In genomic region chr5:87642787-87643186, GRCm38 (mm10) we compare ENCODE assay signal across 10 mouse cellular contexts. TPM values are rescaled to one million over a fixed set of nuclear protein-coding genes. Genes with fewer than 3 reads are reported as not detected.
A peak's percentile ranks its signal among the peaks of the same experiment; 100 is the strongest.
DNase-seq lines count a peak whose midpoint lies in the region; ATAC-seq and TF ChIP-seq lines count a peak whose summit lies in the region.
"Had no signal": no experiment of that assay in that cellular context is flagged by ENCODE, and none has a peak within 500 bp of the region (broad histone marks: within the 10 kb centered on the region; RNA-seq: fewer than 3 reads in every experiment).

No protein-coding gene starts in this region.

- no peak for ATAC-seq in inflammation-experienced regulatory T-cells, adult 6 months

- no peak overlapping the region for H3K4me3 ChIP-seq in cerebellum, adult 2 months (replicated peaks; ENCODE audit: insufficient read depth, low read depth, low read length)
- H3K4me3 ChIP-seq: limb, embryonic 13.5 days; neural tube, embryonic 12.5 days had no signal

- H3K27me3 ChIP-seq in cerebellum, adult 2 months (ENCODE audit: control insufficient read depth, insufficient read depth, low read length) = no peaks in the 10 kb centered on the region
- H3K27me3 ChIP-seq: limb, embryonic 13.5 days; neural tube, embryonic 12.5 days had no signal

- no peaks in the 10 kb centered on the region for H3K4me1 ChIP-seq in cerebellum, adult 2 months (ENCODE audit: control insufficient read depth, insufficient read depth, low read length)
- H3K4me1 ChIP-seq: limb, embryonic 13.5 days; neural tube, embryonic 12.5 days had no signal

- no peak for TF ChIP-seq POLR2A in cerebellum, adult 2 months (IDR thresholded peaks at IDR 0.05; ENCODE audit: borderline replicate concordance, insufficient read depth, low read length)

- no peak for TF ChIP-seq CTCF in cerebellum, adult 2 months (IDR thresholded peaks at IDR 0.05; ENCODE audit: borderline replicate concordance, insufficient read depth, low read depth, low read length)

- H3K27ac ChIP-seq in cerebellum, adult 2 months (ENCODE audit: insufficient read depth, low read length) = no peak overlapping the region
- H3K27ac ChIP-seq: limb, embryonic 13.5 days; neural tube, embryonic 12.5 days had no signal

- peak; percentile 5 for DNase-seq in layer of hippocampus, adult 11-12 months (ENCODE audit: low spot score)
- DNase-seq in layer of hippocampus, adult 9-11 months = no peak
- peak; percentile 47 for DNase-seq in urinary bladder, postnatal 14 days (ENCODE audit: low spot score)
- no peak for DNase-seq in urinary bladder, adult 18-20 months (ENCODE audit: low spot score in 2 of 2)
- DNase-seq in embryo, embryonic 10.5 days (ENCODE audit: low spot score) = peak; percentile 15
- no peak for DNase-seq in cerebellum, adult 2 months

RNA-seq across cellular contexts. Expression of gene Csn1s1, which starts 23.2 kb away (rescaled TPM):
- not detected for polyA plus RNA-seq in inflammation-experienced regulatory T-cells, adult 6 months (2017; shearing (Covaris generic))
- polyA plus RNA-seq in cerebellum, adult 2 months (2012; rRNA removed) = not detected in 2 replicates
- polyA plus RNA-seq: limb, embryonic 13.5 days; neural tube, embryonic 12.5 days; testis, adult 2 months had no signal

RNA-seq across cellular contexts. Expression of gene Sult1e1, which starts 51.4 kb away (rescaled TPM):
- polyA plus RNA-seq in inflammation-experienced regulatory T-cells, adult 6 months (2017; shearing (Covaris generic)) = not detected
- not detected in 2 replicates for polyA plus RNA-seq in cerebellum, adult 2 months (2012; rRNA removed)
- polyA plus RNA-seq: neural tube, embryonic 12.5 days had no signal

RNA-seq across cellular contexts. Expression of gene Csn2, which starts 56.6 kb away (rescaled TPM):
- polyA plus RNA-seq in inflammation-experienced regulatory T-cells, adult 6 months (2017; shearing (Covaris generic)) = not detected
- polyA plus RNA-seq in cerebellum, adult 2 months (2012; rRNA removed) = not detected in 2 replicates
- polyA plus RNA-seq: limb, embryonic 13.5 days; neural tube, embryonic 12.5 days had no signal

Comparison
In these comparisons a context has a peak if more than half of its experiments do, and no peak if none do; other contexts are left out.
1. DNase-seq: peak in layer of hippocampus, adult 11-12 months (single experiment), urinary bladder, postnatal 14 days (single experiment) and embryo, embryonic 10.5 days (single experiment); none in layer of hippocampus, adult 9-11 months (single experiment), urinary bladder, adult 18-20 months (0 of 2) and cerebellum, adult 2 months (0 of 2).